Mouse (Mus musculus) 3T3-L1 (cell line): ENCODE results near the gene Ipcef1.
"Not testable (repeated sequence)": the region's sequence is repeated elsewhere in the genome, so short reads cannot be mapped to it uniquely, and the experiment has no call there.

Experiments used
- DNase-seq: peaks from one replicate; pipeline ENCODE4 v3.0.0-alpha.2; 2015; ENCODE audit warnings: low read depth, low spot score

The Ipcef1 gene

GRCm38 (mm10) chr10:7035547-7035946 is 16.7 kb downstream of the Ipcef1 start:
- no peak for DNase-seq

- no peak for DNase-seq
Measured at GRCm38 (mm10) chr10:7033459-7033858, 18.8 kb downstream of the Ipcef1 start.

GRCm38 (mm10) chr10:7025028-7025427 is 27.2 kb downstream of the Ipcef1 start:
- DNase-seq: peak; percentile 61

- no peak for DNase-seq
Measured at GRCm38 (mm10) chr10:7020551-7020950, 31.7 kb downstream of the Ipcef1 start.

GRCm38 (mm10) chr10:7019781-7020386 is 32.4 kb downstream of the Ipcef1 start:
- DNase-seq: peak; percentile 87

- peak; percentile 33 for DNase-seq
Measured at GRCm38 (mm10) chr10:7015199-7015598, 37.1 kb downstream of the Ipcef1 start.

GRCm38 (mm10) chr10:7010543-7010942 is 41.7 kb downstream of the Ipcef1 start:
- DNase-seq: no peak

- DNase-seq: no peak
Measured at GRCm38 (mm10) chr10:7004980-7005538, 47.2 kb downstream of the Ipcef1 start.

GRCm38 (mm10) chr10:7003898-7004297 is 48.4 kb downstream of the Ipcef1 start:
- DNase-seq: not testable (repeated sequence)

GRCm38 (mm10) chr10:6999355-6999754 is 52.9 kb downstream of the Ipcef1 start:
- DNase-seq: no peak

GRCm38 (mm10) chr10:6998576-6999250 is 53.6 kb downstream of the Ipcef1 start:
- no peak for DNase-seq

- no peak for DNase-seq
Measured at GRCm38 (mm10) chr10:6996895-6997294, 55.4 kb downstream of the Ipcef1 start.

GRCm38 (mm10) chr10:6988555-6988954 is 63.7 kb downstream of the Ipcef1 start:
- DNase-seq: no peak

- no peak for DNase-seq
Measured at GRCm38 (mm10) chr10:6987399-6988098, 64.7 kb downstream of the Ipcef1 start.

GRCm38 (mm10) chr10:6986246-6986645 is 66.0 kb downstream of the Ipcef1 start:
- no peak for DNase-seq

- DNase-seq: no peak
Measured at GRCm38 (mm10) chr10:6983431-6983830, 68.8 kb downstream of the Ipcef1 start.

GRCm38 (mm10) chr10:6982751-6983151 is 69.5 kb downstream of the Ipcef1 start:
- no peak for DNase-seq

- DNase-seq: no peak
Measured at GRCm38 (mm10) chr10:6980236-6980635, 72.0 kb downstream of the Ipcef1 start.

- no peak for DNase-seq
Measured at GRCm38 (mm10) chr10:6979789-6980188, 72.5 kb downstream of the Ipcef1 start.

- no peak for DNase-seq
Measured at GRCm38 (mm10) chr10:6979216-6979615, 73.1 kb downstream of the Ipcef1 start.

GRCm38 (mm10) chr10:6978733-6979132 is 73.5 kb downstream of the Ipcef1 start:
- no peak for DNase-seq

GRCm38 (mm10) chr10:6977843-6978242 is 74.4 kb downstream of the Ipcef1 start:
- peak; percentile 38 for DNase-seq
